Mouse (Mus musculus) mesoderm, embryonic 11.5 days (tissue): Measurements from ENCODE around the gene Agl.
A peak's percentile ranks its signal among the peaks of the same experiment; 100 is the strongest.
"Not testable (repeated sequence)": the region's sequence is repeated elsewhere in the genome, so short reads cannot be mapped to it uniquely, and the experiment has no call there.

Source experiments
- DNase-seq: peaks from one replicate; pipeline ENCODE4 v3.0.0-alpha.2; 2012; ENCODE audit warnings: low read depth, low spot score

The Agl gene

DNA sequence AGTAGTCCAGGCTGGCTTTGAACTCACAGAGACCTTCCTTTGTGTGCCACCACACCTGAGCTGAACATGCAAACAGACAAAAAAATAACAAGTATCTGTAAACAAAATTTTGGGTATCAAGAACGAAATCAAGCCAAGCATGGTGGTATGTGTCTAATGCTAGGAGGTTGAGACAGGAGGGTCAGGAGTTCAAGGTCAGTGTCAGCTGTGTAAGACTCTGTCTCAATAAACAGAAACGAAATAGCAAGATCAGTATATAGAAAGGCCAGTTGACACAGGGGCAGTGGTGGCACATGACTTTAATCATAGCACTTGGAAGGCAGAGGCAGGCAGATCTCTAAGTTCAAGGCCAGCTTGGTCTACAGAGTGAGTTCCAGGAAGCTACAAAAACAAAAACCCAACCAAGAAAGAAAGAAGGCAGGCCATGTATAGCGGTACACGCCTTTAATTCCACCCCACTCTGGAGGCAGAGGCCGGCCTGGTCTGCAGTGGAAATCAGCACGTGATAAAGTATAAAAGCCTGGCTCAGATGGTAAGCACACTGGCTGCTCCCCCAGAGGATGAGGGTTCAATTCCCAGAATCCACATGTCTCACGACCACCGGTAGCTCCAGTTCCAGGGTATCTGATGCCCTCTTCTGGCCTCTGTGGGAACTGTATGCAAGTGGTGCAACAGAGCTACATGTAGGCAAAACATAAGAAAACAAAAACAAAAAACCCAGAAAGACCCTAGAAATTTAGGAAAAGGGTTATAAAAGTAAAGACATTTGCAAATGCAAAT is 59.4 kb downstream of the Agl start:
- DNase-seq, result peak; percentile 65

DNA sequence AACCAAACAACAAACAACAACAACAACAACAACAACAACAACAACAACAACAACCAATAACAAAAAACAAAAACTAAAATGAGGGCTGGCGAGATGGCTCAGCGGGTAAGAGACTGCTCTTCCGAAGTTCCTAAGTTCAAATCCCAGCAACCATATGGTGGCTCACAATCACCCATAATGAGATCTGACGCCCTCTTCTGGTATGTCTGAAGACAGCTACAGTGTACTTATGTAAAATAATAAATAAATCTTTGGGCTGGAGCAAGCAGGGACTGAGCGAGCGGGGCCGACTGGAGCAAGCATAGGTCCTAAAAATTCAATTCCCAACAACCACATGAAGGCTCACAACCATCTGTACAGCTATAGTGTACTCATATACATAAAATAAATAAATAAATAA is 60.3 kb downstream of the Agl start:
- not testable (repeated sequence) for DNase-seq

DNA sequence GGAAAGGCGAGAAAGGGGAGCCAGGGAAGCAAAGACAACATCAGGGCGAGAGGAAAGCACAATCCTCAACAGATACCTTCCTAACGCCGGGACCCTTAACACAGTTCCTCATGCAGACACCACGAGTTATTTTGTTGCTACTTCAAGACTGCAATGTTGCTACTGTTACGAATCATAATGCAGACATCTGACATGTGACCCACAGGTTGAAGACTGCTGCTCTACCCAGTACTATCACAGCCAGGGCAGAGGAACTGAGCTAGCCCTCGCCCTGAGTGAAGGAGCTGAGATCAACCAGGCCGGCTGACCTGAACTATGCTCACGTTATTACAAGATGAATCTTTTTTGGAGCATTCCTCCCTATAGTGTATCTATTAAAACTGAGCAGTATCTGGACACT is 67.0 kb downstream of the Agl start:
- no peak for DNase-seq

DNA sequence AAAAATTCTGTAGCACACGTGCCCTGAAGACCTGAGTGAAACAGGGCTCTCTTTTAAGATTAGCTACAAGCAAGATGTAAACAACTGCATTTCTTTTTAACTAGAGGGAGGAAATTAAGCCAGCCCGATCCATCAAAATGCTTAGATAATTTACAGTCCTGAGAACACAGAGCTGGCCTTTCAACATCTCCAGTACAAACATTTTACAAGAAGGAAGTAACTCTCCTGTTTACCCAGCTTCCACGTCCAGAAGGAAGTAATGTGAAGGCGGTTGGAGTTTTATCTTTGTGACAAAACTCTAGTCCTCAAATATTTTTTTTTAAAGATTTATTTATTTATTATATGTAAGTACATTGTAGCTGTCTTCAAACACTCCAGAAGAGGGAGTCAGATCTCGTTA is 67.9 kb downstream of the Agl start:
- no peak for DNase-seq

DNA sequence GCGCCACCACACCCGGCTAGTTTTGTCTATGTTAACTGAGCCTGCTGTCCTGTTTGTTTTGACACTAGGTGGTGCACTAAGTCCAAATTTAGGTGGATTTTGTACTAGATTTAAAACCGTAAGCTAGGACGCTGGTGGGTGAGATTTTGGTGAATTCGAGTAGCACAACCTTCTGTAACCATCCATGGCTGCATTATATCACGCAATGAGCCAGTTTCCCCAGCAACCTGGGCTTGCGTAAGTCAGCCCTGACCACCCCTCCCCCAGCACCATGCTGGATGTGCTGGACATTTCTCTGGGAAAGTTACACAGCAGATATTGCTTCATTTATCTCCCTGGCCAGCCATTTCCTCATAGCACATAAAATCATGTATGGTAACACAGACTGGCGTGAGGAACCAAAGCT is 70.6 kb downstream of the Agl start:
- no peak for DNase-seq

DNA sequence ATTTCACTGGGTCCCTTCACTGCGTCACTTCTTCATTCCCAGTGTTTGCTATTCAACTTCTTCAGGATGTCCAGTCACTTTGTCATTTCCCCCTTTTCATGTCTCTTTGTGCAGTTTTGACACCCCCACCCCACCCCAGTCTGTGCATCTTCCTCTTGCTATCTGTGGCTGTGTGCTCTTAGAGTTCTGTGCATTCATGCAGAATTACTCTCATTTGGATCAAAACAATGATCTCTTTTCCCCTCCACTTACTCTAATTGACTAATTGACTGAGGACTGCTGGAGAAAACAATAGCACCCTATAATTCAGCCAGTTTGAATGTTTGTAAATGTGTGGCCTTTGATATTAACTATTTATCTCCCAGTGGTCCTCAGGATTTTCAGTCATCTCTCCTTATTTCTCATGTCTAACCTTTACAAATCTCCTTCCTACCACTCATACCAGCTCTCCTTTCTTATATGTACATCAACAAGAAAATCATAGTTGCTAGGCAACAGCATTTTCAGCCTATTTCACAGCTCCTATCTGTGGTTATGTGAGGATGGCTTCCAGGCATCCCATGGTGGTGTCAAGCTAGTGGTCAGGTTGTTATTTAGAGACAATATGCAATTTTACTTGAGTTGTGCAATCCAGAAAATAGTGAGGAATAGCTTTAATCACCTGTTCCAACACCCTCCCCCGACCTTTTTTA is 78.3 kb downstream of the Agl start:
- no peak for DNase-seq

DNA sequence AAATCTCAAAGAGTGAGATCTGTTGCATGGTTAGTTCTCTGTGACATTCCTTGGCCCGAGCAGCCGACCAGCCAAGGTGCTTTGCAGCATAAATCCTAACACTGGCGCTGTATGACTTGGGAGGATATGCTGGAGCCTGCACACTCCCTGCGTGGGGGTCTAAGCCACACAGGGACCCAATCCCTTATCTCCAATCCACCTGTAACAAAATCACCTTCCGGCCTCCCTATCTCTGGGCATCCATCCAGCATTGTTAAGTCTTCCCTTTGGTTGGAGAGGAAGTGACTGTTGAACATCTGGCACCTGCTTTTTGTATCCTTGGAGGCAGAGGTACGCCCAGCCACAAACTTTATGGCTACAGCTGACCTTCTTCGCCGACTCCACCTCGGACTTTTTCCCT is 81.2 kb downstream of the Agl start:
- DNase-seq, result no peak

DNA sequence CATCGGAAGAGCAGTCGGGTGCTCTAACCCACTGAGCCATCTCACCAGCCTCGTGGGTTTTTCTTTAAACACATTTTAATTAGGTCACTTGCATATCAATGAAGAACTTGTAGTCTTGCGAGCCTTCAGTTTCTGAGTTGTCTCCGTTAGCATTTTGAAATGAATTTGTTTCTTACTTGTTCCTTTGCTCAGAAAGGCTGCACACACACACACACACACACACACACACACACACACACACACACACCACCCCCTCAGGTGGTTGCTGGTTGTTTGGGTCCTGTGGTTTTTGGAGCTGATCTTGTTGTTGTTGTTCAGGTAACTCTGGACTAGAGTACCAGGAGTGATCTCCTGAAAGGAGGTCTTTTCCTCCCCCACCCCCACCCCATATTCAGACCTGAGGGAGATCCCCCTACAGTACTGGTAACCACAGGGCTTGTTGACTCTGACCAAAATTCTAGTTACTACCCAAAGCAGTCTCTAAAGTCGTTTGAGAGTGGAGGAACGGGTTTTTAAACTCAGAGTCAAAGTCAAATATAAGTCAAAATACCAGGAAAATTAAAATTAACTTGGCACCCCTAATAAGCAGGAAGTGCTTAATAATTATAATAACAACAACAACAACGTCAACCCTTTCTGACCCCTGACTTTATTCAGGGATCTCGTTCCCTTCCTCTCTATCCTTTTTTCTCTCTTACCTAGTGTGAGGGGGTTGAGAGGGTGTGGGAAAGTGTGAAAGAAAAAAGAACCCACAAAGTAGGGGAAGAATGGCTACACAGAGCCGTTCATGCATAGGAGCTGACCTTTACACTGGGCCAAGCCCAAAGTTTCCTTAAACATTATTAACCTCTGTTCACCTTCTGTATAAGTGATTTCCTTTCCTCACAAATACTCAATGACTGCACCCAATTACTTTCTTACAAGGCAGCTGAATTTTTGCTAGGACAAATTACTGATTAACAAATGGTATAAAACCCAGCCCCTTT is 84.2 kb downstream of the Agl start:
- DNase-seq, result no peak

DNA sequence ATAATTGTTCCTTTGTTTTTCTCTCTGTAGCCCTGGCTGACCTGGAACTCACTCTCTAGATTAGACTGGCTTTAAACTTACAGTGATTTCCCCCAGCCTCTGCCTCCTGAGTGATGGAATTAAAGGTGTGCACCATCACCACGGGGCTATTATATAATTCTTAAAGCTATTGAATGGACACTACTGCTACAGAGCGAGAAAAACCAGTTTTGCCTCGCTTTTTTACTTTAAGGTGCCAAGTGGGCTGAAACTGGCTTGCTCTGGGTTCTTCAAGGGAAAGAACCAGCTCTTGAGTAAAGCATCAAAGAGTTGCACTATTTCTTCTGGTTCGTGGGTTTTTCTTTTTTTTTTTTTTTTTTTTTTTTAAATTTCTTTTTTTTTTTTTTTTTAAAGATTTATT is 85.0 kb downstream of the Agl start:
- no peak for DNase-seq

DNA sequence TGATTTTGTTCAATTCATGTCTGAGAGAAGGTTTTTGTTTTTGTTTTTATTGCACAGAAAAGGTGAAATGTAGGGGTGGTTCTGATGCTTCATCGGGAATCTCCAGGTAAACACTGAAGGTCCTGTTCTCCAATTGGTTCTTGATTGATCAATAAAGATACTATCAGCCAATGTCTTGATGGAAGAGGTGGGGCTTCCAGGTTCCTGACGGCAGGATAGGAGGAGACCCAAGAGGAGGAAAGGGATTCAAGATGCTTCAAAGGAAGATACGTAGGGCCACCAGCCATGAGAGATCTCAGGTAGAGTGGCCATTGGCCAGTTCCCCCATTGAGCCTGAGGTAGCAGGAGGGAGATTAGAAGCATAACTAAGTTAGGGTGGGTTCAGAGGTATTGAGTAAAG is 89.0 kb downstream of the Agl start:
- DNase-seq, result no peak

DNA sequence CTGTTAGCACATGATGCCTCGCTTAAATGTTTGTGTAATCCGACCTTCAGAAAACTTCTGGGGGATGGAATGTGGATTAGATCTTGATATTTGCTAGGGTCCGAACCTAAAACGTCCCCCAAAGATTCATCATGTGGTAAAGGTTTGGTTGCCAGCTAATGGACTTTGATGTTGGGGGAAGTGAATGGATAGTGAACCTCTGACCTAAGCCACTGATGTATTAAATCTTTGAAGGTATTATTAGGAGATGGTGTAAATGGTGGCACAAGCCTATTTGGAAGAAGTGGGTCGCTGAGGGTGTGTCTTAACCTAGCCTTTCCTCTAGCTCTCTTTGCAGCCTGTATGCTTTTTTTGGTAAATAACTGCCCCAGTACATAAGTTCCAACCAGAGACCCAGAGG is 94.9 kb downstream of the Agl start:
- no peak for DNase-seq

DNA sequence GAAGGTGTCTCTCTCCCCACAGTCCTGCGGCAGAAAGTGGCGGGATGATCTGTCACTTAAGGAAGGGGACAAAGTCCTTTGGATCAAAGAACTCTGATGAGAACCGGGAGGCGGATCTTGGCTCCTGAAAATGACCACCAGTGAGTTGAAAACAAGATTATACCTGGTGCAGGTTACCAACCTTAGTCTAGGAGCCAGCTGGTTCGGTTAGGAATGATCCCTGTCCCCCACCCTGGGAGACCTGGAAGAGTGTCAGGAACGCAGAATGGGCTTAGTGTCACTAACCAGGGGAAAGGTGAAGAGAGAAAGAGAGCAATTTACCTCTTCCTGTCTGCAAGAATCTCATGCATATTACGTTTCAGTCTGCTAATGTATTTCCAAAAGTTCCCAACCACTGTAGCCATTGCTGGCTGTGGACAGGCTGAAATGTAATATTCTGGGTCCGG is 95.5 kb downstream of the Agl start, which contains the start of gene Slc35a3:
TSS of gene Slc35a3 (minus strand) at position 396 of the 446 bp plus-strand sequence.
- DNase-seq, result peak; percentile 5

DNA sequence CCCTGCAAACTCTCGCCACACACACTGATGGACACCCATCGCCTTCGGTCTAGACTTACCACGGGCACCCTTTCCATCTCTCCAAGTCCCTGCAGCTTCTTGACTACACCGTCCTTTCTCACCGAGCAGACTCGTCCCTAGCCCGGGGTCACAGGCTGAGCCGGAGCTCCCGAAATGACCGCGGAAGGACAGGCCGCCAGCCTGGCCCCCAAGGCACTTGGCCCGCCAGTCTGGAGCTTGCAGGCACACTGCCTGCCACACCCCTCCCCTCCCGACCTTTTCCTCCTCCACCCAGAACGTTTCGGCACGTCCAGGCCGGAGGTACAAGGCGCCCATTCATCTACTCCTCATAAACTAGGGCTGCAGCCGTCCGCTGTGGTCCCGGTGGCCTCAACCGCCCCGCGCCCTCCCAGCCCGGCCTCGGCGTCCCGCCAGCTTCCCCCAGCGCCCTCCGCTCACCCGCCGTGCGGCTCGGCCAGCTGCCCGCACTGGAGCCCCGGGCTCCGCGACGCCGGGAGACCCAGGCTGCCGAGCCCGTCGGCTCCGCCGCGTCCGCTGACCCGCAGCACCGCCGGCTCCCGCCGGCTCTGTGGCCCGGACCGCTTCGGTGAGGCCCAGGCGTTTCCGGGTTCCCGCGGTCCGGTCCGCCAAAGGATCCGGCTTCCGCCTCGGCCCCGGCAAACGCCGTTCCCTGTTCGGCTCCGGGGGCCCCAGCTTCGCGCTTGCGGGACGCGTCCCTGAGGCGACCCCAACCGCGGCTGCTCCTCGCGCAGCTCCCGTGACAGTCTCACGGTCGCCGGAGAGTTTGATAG is 96.1 kb downstream of the Agl start:
- DNase-seq, result peak; percentile 65

DNA sequence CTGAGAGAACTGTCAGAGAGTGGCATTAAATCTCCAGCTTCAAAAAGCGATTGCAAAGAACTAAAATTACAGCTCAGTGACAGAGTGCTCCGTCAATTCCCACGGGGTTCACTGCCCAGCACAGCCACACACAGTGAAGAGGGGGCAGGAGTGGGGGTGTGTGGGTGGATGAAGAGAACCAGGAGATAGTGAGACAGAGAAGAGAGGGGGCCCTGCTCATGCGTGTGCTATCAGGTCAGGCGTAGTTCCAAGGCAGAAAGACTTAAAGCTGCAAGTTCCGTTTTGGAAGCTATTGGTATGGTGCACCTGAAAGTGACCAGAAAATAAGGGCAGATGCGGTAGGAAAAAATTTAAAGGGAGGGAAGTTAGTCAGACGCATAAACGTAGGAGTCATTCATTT is 97.0 kb downstream of the Agl start:
- peak; percentile 11 for DNase-seq

DNA sequence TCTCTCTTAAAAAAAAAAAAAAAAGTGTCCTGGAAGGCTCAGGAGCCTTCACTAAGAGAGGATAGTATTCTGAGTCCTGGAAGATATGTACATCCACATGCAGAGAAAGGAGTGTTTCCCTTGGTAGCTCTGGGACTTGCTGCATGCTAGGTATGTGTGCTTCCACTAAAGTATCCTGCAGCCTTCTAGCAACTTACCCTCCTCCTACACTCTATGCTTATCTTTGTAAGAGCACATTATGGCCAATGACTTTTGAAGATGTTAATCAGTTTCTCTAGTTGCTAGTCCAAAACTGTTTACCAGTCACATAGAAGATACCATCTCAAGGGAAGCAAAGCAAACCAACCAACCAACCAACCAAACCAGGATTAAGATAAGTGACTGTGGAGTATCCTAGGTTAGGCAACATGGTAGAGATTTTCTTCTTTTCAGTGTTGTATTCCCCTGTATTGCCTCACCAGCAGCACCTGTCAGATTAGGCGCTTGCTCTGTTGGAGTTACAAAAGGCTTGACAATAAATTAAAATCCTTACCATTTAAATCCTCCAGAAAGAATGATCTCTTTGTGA is 102.2 kb downstream of the Agl start:
- no peak for DNase-seq

DNA sequence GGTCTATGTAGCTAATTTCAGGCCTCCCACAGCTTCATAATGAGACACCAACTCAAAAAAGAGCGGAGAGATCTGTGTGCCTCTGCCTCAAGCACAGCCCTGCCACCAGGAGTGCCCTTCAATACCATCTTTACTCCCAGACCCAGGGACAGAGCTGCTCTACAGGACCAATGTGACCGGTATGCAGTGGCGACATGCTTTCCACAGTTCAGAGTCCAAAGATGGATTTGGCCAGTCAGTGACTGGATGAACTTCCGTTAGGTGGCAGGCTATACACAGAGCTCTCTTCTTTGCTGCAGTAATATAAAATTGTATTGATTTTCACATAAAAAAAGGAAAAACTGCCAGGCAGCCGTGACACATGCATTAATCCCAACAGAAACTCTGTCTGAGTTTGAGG is 104.1 kb downstream of the Agl start:
- no peak for DNase-seq

DNA sequence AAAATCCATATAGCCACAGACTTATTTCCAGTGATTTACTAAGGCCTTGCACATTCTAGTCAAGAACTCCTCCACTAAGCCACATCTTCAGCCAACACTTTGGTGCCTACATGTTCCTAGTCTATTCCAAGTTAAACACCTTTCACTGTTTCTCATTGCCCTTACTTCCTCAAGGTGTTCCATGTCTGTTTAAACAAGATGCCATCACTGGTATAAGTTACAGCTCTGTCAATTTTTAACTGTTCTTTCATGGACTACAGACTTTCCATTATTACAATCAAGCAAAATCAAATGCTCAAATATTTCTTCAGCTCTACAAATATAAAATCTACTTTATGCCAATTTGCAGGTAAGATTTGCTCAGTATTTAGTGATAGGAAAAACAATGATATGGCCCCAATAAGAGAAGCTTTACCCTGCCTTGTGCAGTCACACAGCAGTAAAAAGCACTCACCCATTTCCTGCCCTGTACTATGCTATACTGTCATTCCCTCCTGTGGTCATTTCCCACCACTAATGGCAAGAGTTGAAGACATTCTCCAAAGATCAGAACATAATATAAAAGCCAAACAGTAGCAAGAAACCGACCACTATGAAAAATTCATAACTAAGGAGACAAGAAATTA is 105.2 kb downstream of the Agl start:
- no peak for DNase-seq

DNA sequence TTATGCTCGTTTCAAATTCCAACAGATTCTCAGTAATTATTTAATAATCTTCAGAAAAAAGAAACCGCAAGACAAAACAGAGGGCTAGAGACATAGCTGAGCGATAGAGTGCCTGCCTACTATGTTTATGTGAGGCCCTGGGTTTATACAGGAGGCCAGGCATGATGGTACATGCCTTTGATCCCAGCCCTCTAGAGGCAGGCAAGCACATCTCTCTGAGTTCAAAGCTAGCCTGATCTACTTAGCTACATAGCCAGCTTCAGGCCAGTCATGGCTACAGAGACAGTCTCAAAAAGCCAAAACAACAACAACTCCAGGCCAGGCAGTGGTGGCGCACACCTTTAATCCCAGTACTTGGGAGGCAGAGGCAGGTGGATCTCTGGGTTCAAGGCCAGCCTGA is 106.4 kb downstream of the Agl start:
- no peak for DNase-seq

DNA sequence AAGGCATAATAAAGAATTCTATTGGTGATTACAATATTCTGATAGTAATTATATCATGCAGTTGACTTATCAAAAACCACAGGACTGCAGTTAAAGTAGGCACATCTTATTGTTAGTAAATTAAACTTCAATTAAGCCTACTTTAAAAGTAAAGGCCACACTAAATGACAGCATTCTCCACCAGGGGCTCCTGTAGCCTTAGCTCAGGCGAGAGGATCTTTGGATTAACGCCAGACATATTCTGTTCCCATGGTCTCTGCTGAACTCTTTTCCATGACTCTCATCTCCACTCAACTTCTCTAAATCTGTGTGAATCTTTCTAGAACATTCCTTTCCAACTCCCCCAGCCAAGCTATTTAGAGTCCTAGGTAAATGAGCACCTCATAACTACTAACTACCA is 109.2 kb downstream of the Agl start:
- DNase-seq, result no peak

DNA sequence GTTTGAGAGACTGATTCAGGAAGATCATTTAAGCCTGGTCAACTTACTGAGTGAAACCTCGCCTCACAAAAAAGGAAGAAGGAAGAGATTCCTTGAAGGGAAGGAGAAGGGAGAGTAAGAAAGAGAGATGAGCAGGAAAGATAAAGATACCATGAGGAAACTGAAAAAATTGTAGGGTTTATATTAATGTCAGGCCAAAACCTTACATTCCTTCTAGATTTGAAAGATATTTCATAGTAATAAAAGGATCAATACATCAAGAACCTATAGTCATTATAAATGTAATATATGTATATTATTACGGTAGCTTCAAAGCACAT is 112.3 kb downstream of the Agl start:
- DNase-seq, result no peak
